Mouse (Mus musculus) cerebellum, adult 9-10 months (tissue): ENCODE measurements around the gene Selenos.
"Not testable (repeated sequence)": the region's sequence is repeated elsewhere in the genome, so short reads cannot be mapped to it uniquely, and the experiment has no call there.

Experiments
- DNase-seq: peaks from one replicate; pipeline ENCODE4 v3.0.0; 2022

The Selenos gene

DNA sequence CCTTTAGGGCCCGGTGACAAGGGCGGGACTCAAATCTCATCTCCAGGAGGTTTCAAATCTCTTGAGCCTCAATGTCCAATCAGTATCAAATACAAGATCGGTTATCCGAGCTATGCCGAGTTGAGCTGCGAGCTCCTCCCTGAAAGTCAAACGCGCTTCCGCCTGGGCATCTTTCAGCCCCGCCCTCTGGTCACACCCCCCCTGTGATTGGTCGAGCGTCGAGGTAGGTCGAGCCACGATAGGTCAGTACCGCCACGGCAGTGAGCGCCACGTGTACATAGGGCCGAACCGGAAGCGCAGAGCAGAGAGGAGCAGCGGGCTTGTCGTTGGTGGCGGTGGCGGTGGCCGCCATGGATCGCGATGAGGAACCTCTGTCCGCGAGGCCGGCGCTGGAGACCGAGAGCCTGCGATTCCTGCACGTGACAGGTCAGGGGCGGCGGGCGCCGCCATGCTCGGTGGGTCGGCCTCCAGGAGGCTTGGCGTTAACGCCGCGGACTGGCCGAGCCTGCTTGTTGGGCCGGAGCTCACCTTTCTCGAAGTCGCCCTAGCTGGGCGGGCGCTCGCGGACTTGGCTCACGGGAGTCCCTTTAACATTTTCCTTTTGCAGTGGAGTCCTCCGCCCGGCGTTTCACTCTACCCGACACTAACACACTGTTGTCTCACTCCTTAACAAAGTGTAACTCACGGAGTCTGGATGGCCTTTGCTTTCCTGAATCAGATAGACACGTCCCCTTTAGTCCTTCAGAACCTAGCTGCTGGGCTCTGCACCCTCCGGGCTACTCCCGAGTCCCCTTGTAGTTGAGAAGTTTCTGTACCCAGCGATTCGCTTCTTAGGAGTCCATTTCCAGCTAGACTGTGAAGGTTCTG lies at the start of gene Selenos:
Gene Selenos (plus strand): TSS at position 286 of the 867 bp plus-strand sequence.
- DNase-seq: peak; percentile 93

DNA sequence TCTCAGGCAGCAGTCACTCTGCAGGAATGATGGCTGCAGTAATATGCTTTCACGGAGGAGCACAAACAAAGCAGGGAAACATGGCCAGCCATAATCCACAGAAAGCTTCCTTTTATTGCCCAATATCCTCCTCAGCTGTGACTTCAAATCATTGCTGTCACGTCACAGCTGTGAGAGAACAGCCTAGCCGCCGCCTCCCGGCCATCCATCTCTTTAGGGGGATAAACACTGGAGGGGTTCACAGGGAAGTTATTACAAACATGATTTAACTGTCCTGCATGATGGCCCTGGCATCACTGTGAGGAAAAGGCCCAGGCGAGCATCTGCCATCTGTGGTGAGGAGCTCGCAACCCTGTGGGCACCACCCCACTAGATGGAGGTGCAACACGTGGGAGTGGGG lies 42.6 kb upstream of the Selenos start:
- no peak for DNase-seq

GRCm38 (mm10) chr7:66038261-66038660 lies 41.2 kb upstream of the Selenos start:
- no peak for DNase-seq

GRCm38 (mm10) chr7:66038730-66039129 lies 40.7 kb upstream of the Selenos start:
- DNase-seq: peak; percentile 84

DNA sequence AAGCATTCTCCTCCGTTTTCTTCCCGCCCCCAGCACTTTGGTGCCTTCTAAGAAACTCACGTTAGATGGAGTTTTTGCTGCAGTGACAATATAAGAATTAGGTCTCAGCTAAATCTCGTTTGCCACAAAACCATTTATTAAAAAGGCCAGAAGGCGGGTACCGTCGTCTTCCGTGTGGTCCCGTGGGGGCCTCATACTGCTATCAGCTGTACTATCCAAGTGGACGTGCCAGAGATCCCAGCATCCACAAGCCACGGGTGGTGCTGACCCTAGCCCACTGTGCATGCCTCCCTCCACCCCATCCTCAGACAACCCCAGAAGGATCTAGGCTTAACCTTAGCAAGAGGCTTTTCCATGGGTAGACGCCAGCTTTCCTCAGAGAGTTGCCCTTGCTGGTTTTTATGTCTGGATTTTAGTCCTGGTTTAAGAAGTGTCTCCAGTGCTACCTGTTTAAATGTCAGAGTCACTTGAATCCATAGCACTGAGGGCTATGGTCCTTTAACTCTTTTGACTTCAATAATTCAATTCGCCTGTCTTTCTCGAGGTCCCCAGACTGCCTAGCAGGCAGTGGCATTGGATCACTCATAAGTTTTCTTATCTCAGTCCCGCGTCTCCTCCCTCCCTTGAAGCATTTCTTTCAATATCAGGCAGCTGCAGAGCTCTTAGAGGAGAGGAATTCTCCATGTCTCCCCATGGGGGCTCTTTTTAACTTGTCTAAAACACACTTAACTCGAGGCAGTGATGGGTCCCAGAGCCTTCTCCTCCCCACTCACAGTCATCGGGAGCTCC lies 39.2 kb upstream of the Selenos start:
- no peak for DNase-seq

- peak; percentile 87 for DNase-seq
These were observed 35.6 kb upstream of the Selenos start, which contains the start of gene Gm45213 for GRCm38 (mm10) chr7:66043552-66044459. Gm45213 (plus strand) TSS chr7:66043602.

- no peak for DNase-seq
These were observed 34.8 kb upstream of the Selenos start for GRCm38 (mm10) chr7:66044617-66045016.

DNA sequence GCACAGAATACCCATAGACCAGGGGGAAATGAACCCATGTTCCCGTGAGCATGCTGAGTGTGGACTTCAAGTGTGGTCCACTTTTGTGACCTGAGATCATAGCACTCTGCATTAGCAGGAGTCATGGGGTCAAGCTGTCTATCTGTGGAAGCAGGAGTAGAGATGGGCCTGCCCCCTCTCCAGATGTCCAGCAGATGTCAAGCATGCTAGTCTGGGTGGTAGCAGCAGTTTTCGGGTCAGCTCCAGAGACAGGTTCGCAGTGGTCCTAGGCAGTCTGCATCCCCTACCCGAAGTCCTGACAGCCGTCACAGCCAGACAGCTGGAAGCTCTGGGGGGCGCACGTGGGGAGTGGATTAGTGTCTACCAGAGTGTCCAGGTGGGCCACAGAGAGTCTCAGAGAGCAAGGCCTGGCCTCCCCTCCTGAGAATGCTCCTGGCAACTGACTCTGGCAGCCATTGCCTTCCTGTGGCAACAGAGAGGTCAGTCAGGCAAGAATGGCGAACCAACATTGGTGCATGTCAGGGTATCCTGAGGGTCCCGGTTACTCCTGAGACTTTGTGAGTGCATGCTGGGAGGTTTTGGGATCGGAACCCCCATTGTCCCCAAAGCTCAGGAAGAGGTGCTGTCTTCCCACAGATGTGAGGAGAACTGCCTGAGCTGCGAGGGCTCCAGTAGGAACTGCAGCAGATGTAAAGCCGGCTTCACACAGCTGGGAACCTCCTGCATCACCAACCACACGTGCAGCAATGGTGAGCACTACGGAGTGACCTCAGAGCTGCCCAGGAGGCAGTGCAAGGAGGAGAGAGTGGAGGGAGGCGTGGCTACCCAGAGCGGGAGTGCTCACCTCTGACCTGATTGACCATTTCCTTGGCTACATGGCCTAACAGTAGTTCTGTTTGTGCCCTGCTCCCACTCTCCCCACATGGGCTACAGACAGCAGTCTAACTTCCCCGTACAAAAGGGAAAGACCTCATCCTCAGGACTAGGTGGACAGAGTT lies 32.2 kb upstream of the Selenos start:
- no peak for DNase-seq

DNA sequence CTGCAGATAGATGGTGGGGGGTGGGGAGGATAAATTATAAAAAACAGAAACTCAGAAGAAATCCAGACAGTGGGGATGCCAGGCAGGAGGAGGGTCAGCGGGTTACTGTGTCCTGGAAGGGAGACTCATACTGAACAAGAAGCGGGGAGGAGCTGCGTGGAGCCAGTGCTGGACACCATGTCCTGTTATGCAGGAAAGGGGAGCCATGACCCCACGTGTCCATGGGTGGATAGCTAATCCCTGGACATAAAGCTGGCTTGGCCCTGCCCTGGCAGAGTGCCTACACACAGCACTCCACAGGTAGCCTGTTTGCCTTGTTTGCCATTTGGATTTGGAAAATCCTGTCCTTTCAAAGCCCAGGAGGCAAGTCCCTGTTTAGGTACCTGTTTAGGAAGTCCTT lies 31.5 kb upstream of the Selenos start:
- DNase-seq: no peak

DNA sequence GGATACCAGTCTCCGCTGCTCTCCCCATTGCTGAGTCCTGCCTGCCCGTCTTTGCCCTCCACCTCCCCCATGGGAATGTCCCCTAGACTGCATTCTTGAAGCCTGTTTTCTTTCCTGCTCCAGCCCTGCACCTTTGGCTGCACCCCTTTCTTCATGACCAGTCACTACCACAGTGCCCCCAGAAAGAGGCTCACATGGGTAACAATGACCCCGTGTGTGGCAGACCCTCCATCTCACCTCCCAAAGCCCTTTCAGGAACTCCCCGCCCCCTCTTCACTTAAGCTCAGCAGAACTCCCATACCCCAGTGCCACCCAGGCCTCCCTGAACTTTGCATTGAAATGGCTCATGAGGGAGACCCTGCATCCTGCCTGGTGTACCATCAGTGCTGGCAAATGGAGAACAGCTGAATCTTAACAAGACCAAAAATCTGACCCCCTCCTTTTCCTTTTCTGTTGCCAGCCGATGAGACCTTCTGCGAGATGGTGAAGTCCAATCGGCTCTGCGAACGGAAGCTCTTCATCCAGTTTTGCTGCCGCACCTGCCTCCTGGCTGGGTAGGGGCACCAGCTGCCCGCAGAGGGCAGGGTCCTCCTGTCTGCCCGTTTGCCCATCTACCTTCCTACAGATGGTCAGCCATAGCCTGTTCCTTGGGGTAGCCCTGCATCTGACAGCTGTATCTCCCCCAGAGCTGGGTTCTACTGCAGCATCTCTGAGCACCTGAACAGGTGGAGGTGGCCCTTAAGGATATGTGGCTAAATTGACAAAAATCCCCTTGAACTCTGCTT lies 30.8 kb upstream of the Selenos start:
- DNase-seq: no peak

GRCm38 (mm10) chr7:66053946-66054483 lies 25.4 kb upstream of the Selenos start:
- no peak for DNase-seq

DNA sequence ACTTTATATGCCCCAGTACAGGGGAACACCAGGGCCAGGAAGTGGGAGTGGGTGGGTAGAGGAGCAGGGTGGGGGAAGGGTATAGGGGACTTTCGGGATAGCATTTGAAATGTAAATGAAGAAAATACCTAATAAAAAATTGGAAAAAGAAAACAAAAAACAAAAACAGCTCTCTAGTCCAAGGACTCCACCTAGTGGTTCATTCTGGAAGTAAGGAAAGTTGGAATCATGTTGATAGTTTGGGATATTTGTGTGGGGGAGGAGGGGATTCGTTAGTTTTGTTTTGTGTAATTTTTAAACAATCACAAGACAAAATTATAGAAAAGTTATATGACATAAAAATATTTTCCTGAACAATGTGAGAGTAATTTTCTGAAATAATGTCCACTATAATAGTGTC lies 24.1 kb upstream of the Selenos start:
- not testable (repeated sequence) for DNase-seq

DNA sequence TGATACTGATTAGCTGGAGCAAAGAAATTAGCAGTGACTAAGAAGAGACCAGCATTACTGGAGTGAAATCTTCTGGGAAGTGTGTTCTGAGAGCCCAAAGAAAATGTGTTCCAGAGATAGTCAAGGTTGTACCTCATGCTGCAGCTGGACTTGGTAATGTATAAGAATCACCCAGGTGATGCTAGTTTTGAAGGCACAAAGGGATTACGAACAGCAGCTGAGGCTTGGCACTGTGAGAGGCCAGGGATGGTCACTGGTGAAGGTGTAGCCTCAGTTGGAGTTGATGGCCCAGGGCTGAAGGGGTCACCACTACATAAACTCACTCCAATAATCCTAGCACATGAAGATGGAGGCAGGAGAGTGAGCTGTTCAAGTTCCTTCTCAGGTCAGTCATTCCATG lies 20.7 kb upstream of the Selenos start, which contains the start of gene Snrpa1:
Gene Snrpa1 (plus strand): TSS at position 301 of the 400 bp plus-strand sequence.
- no peak for DNase-seq

DNA sequence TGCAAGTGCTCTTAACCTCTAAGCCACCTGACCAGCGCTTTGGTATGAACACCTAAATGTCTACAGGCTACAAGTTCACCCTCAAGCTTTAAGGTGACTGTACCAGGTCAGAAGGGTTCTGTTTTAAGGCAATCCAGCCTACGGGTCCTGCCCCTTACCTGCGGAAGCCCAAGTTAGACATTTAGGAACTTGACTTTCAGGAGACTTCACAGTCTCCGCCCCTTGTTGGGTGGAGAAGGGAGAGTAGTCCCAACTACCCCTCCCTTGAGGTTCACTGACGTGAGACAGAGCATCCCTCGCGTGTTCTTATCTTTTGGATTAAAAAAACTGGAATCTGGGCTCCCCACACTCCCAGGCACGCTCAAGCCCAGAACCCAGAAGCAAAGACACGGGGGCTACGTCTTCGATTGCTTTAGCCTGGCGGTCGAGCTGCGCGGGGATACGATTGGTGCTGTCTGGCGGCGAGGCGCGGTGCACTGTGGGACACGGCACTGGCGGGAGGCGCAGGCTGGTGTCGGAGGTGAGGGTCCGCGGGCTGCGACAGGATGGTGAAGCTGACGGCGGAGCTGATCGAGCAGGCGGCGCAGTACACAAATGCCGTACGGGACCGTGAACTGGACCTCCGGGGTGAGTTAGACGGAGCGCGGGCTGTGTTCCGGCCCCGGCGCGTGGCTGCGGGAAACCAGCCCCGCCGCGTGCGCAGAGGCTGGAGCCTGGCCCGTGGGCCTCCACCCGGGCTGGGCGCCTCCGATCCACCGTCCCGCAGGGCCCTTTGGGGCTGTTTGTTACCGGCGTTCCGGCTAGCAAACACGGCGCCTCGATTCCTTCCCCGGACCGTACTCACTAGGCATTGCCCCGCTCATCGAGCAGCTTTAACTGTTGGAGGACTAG lies 19.1 kb upstream of the Selenos start:
- DNase-seq: peak; percentile 83

DNA sequence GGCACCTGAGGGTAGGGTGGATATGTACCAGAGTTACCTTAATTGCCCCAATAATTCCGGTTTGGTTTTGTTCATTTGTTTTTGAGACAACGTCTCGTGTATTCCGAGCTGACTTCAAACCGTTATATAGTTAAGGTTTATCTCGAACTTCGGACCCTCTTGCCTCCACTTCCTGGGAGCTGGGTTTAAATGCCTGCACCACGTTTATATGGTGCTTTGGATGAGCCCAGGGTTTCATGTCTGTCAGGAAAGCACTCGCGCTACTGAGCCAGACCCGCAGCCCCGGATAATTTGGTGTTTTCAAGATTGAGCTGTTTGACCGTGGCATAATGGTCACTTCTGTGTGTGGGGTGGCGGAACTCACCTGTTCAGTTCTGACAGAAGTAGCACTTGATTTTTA lies 18.4 kb upstream of the Selenos start:
- DNase-seq: no peak

- peak; percentile 62 for DNase-seq
These were observed 3.0 kb upstream of the Selenos start for GRCm38 (mm10) chr7:66076411-66076810.

DNA sequence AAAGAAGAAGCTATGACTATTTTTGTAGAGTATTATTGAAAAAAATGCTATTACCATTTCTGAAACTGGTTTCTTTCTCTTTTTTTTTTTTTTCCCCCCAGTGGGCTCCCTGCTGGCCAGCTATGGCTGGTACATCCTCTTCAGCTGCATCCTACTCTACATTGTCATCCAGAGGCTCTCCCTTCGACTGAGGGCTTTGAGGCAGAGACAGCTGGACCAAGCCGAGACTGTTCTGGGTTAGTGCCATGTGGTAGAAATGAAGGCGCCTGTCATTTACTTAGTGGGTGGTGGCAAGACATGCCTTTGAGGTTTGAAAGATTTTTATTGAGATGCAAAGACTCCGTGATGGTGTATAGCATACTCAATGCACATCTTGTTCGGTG lies 773 bp downstream of the Selenos start:
- DNase-seq: no peak

DNA sequence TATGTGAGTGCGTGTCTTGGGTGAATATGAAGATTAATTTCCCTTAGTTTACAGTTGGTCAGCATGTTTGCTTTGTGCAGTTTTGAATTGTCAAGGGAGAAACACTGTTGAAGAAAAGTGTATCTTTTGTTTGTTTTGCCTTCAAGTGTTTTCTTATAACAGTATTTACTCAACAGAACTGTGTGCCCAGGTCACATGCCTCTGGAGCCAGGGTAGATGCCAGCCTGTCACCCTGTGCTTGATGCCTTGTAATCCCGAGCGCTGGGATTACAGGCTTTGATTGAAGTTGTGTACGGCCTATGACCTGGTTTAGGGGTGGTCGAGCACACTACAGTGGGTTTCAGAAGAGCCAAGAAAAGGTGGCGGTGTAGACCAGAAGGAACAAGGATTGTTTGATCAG lies 4.3 kb downstream of the Selenos start:
- no peak for DNase-seq

DNA sequence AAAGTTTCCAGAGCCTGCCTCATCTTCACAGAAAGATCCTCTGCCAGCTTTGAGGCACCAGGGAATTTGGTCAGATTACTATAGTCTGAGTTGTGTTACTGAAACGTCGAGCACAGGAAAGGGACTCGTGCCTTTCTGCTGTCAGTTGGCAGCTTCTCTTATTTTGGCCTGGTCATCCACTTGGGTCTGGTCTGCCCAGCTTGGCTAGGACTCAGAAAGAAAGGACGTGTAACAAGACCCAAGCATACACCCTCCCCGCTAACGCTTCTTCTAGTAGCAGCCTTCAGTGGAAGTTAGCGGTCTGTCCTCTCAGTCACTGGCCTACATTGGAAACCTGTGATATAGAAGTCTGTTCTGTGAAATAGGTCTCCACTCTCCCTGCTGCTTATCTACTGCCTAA lies 5.1 kb downstream of the Selenos start:
- DNase-seq: no peak
